Mouse (Mus musculus): ENCODE measurements around the gene Hlf.
A peak's percentile ranks its signal among the peaks of the same experiment; 100 is the strongest.

Hlf gene

GRCm38 (mm10) chr11:90390817-90391173 lies at the start of gene Hlf:
TSS of gene Hlf (minus strand) at chr11:90390895.
- DNase-seq (ENCODE audit: low read depth) = no peak

DNA sequence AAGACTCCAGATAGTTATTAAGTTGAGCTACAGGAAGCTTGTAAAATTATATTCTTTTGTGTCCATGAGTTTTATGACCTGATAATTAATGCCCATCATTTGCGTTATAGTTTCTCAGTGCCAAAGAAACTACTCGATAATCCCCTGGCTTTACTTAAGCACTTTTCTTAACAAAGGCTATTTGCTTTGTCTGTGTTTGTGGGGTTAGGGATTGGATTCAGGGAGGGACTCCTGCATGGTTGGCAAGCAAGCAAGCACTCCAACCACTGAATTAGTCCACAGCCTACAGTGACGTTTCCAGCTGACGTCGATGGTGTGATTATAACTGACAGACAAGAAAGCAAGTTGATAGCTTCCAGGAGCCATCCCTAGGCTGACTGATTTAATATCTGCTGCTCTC lies 48.1 kb upstream of the Hlf start:
- no peak for DNase-seq (ENCODE audit: low read depth)

DNA sequence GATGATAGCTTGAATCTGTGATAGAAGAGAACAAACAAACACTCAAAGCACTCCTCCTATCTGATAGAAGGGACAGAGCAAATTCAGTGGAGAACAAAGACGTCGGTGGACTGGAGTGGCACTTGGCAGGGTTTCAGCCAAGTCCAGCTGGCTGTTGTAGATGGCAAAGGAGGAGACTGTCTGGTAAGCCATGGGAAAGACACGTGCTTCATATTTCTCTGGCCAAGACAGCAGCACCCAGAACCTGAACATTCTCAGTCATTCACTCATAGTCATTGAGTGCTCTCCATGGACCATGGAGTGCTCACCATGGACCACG lies 34.5 kb upstream of the Hlf start:
- no peak for DNase-seq (ENCODE audit: low read depth)

- DNase-seq (ENCODE audit: low read depth) = no peak
These were observed 33.9 kb upstream of the Hlf start for GRCm38 (mm10) chr11:90424334-90425206.

- no peak for DNase-seq (ENCODE audit: low read depth)
These were observed 33.2 kb upstream of the Hlf start for GRCm38 (mm10) chr11:90423896-90424295.

- no peak for DNase-seq (ENCODE audit: low read depth)
These were observed 29.0 kb upstream of the Hlf start for GRCm38 (mm10) chr11:90419706-90420105.

GRCm38 (mm10) chr11:90417921-90418320 lies 27.2 kb upstream of the Hlf start:
- DNase-seq (ENCODE audit: low read depth) = peak; percentile 62

- DNase-seq (ENCODE audit: low read depth) = no peak
These were observed 26.3 kb upstream of the Hlf start for GRCm38 (mm10) chr11:90417011-90417410.

GRCm38 (mm10) chr11:90398850-90399249 lies 8.2 kb upstream of the Hlf start:
- DNase-seq (ENCODE audit: low read depth) = no peak

DNA sequence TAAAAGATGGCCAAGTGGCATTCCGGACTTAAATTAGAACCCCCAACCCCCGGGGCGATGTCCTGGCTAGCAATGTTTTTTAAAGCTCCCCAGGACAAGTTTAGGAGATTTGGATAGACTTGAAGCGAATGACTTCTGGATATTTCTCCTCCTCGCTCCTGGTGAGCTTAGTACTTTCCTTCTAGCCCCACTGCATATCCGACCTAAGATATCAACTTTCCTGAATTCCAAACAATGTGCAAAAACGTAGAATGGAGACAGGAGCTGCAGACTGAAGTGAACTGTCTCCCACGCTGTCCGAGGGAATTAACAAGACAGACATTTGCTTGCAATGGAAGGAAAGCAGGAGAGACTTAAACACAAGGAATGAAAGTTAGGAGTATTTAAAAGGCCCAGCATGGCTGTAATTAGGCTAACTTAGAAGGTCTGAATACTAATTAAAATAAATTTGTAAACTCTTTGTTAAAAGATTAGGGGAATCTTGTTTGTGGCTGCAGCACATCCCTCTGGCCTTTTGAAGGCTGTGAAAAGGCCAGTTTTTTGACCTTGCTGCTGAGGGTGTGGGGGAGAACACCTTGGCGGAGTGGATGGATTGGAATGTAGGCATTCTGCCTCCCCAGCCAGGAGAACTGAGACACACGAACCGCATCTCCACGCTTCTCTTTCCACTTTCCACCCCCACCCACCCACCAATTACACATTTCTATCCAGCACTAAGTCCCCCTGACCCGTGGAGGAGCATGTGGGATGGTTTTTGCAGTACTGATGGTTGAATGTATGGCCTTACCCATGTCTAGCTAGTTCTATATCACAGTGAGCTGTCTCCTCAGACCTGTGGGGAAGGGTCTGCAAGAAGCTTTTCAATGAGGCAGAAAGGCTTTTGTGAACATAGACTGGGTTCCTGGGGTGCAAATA lies 833 bp upstream of the Hlf start:
- no peak for DNase-seq (ENCODE audit: low read depth)

GRCm38 (mm10) chr11:90389902-90390816 lies 536 bp downstream of the Hlf start:
- DNase-seq (ENCODE audit: low read depth) = no peak

GRCm38 (mm10) chr11:90389174-90389901 lies 1.4 kb downstream of the Hlf start:
- no peak for DNase-seq (ENCODE audit: low read depth)

DNA sequence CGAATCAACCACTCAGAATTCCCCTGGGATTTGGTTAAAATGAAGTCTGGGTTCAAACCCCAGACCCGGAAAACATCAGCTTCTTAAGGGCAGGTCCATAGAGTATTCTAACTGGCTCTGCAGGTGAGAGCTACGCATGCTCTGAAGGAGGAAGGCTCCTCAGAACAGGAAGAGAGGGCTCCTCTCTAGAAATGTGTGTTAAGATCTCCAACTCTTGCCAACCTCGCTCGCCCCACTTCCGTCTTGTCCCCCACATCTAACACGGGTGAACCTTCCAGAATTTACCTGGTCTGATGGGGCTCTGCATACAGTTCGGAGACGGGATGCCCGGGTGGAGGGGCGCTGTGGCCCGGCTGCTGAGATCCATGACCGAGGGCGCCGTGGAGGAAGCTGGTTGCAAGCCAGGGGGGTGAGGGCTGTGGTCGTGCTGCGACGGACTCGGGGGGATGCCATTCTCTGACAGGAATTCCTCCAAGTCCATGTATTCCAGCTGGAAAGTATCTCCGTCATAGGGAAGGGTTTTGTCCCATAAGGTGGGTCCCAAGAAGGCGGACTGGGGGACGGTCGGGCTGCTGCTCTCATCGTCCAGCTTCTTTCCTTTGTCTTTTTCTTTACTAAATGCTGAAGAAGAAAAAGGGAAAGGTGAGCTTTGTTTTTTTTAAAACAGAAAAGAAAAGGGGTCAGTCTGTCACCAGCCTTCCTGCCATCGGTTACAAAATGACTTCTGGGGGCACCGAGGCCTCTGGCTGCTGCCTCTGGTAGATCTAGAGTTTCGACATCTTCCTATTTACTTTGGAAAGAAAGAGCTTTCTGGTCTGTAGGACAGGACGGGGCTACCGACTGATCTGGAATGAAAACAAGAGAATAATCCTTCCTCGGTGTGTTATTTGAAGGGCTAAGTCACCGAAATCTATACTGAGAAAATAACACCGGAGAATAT lies 2.9 kb downstream of the Hlf start:
- no peak for DNase-seq (ENCODE audit: low read depth)

DNA sequence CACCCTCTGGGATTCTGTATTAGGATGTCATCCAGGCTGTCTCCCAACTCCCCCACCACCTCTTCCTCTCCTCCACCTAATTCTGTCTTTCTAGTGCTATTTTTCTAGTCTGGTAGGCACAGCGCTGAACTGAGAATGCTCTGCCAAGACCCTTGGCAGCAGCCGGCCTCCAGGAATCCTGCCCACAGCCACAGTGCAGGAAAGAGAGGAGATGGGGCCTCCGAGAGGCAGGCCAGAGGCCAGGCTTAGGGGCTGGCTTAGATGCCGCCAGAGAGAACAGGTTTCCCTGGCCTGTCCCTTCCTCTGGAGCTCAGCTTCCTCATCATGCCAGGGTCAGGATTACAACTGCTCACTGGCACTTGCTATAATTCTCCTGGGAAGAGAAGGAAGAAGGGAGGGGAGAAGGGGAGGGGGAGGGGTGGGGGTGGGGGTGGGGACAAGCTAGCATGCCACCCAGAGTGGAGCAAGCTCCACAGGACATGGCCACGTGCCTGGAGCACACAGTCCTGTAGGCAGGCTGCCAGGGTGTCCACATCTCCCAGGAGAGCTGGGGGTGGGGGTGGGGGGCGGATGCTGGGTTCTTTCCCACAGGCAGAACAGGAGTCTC lies 8.6 kb downstream of the Hlf start:
- no peak for DNase-seq (ENCODE audit: low read depth)

DNA sequence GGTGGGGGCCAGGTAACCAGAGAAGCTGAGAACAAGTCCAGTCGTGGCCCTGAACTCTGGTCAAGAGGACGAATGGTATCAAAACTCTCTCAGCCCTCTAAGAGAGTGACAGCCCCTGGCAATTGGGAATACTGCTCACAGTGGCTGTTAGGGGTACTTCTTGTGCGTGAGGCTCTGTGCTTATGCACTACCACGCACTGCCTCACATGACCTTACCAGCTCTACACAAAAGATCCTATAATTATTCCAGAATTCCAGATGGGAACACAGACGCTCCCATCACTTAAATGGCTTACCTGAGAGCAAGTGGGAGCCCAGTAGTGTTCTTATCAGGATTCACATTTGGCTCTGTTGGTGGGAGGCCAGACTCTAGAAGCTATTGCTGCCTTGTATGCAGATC lies 9.6 kb downstream of the Hlf start:
- no peak for DNase-seq (ENCODE audit: low read depth)

- DNase-seq (ENCODE audit: low read depth) = no peak
These were observed 10.5 kb downstream of the Hlf start for GRCm38 (mm10) chr11:90380131-90380685.

DNA sequence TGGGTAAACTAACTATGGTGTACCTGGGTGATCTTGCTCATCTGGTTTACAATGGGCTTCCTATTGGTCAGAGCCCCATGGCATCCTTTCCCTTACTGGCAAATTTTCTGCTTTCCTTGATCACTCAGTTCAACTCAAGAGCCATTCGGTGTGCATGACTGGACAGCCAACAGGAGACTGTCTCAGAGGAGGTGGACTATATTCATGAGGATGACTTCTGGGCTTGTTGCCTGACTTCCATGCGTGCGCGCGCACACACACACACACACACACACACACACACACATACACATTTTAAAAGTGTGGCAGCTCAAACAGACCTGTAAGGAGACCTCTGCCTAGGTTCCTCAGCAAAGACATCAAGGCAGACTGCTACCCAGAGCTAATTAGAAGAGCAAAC lies 12.7 kb downstream of the Hlf start:
- no peak for DNase-seq (ENCODE audit: low read depth)

GRCm38 (mm10) chr11:90376436-90376835 lies 14.3 kb downstream of the Hlf start:
- DNase-seq (ENCODE audit: low read depth) = no peak

GRCm38 (mm10) chr11:90371470-90372100 lies 19.1 kb downstream of the Hlf start:
- DNase-seq (ENCODE audit: low read depth) = no peak
